Mouse (Mus musculus) heart, embryonic 11.5 days (tissue): ENCODE data around the gene Nop2. TPM values are rescaled to one million over a fixed set of nuclear protein-coding genes. Genes with fewer than 3 reads are reported as not detected.

ENCODE experiments used
- microRNA-seq: library from miRNA; unstranded; fragments of <30 nt; microRNA quantifications from one replicate; pipeline ENCODE4, GENCODE M21; 2016; ENCODE audit warnings: borderline number of aligned reads
- polyA plus RNA-seq: library from polyadenylated mRNA; unstranded; fragments of >200 nt; fragmentation: Nextera tagmentation; extraction: Ambion mirVana; gene quantifications from 2 replicates; pipeline ENCODE4 v1.2.1, GENCODE M21; 2014

The Nop2 gene
- polyA plus RNA-seq, 1 experiment from 2014 or later = 50.7 TPM

Small RNA genes lying within 50 kb of the gene (microRNA-seq; reads per million reads assigned to microRNA genes)
- gene Mir7045 = not detected

Other genes starting within 250 kb of the Nop2 start
- not detected in 2 replicates for gene Cd4, start 243.7 kb upstream of the Nop2 start, polyA plus RNA-seq
- 1.1 and 1.3 TPM in 2 replicates for gene Lag3, start 220.2 kb upstream of the Nop2 start, polyA plus RNA-seq
- gene Ptms, start 211.8 kb upstream of the Nop2 start, polyA plus RNA-seq = 138 and 158 TPM in 2 replicates
- gene Mlf2, start 200.5 kb upstream of the Nop2 start, polyA plus RNA-seq = 326 and 347 TPM in 2 replicates
- 134 and 142 TPM in 2 replicates for gene Cops7a, start 166.4 kb upstream of the Nop2 start, polyA plus RNA-seq
- 0.41 TPM in 1 of 2 replicates, not detected in the other for gene Pianp, start 135.2 kb upstream of the Nop2 start, polyA plus RNA-seq
- 7.1 and 9.9 TPM in 2 replicates for gene Zfp384, start 122.8 kb upstream of the Nop2 start, polyA plus RNA-seq
- 66.6 and 80.5 TPM in 2 replicates for gene Ing4, start 92.1 kb upstream of the Nop2 start, polyA plus RNA-seq
- gene Acrbp, start 82.2 kb upstream of the Nop2 start, polyA plus RNA-seq = 8.3 TPM in 2 replicates
- gene Lpar5, start 64.0 kb upstream of the Nop2 start, polyA plus RNA-seq = 0.27 TPM in 1 of 2 replicates, not detected in the other
- gene Chd4, start 35.9 kb upstream of the Nop2 start, polyA plus RNA-seq = 64.4 and 67.8 TPM in 2 replicates
- gene Iffo1, start 13.3 kb downstream of the Nop2 start, polyA plus RNA-seq = 6.7 and 11.0 TPM in 2 replicates
- 4,443 and 4,472 TPM in 2 replicates for gene Gapdh, start 34.6 kb downstream of the Nop2 start, polyA plus RNA-seq
- 82.3 and 84.0 TPM in 2 replicates for gene Ncapd2, start 59.8 kb downstream of the Nop2 start, polyA plus RNA-seq
- gene Mrpl51, start 59.9 kb downstream of the Nop2 start, polyA plus RNA-seq = 226 and 234 TPM in 2 replicates
- 1.6 and 2.2 TPM in 2 replicates for gene Vamp1, start 83.6 kb downstream of the Nop2 start, polyA plus RNA-seq
- 2.0 and 2.2 TPM in 2 replicates for gene Tapbpl, start 100.0 kb downstream of the Nop2 start, polyA plus RNA-seq
- gene Cd27, start 105.1 kb downstream of the Nop2 start, polyA plus RNA-seq = 1.2 and 1.4 TPM in 2 replicates
- 0.10 TPM in 1 of 2 replicates, not detected in the other for gene Tuba3a, start 154.1 kb downstream of the Nop2 start, polyA plus RNA-seq
- gene Ltbr, start 182.0 kb downstream of the Nop2 start, polyA plus RNA-seq = 35.0 and 40.7 TPM in 2 replicates
- 0.69 and 0.93 TPM in 2 replicates for gene Scnn1a, start 188.8 kb downstream of the Nop2 start, polyA plus RNA-seq
- gene Tnfrsf1a, start 217.5 kb downstream of the Nop2 start, polyA plus RNA-seq = 33.3 and 37.0 TPM in 2 replicates
- not detected in 2 replicates for gene Plekhg6, start 248.9 kb downstream of the Nop2 start, polyA plus RNA-seq